Mouse (Mus musculus) heart, embryonic 12.5 days (tissue): Measurements from ENCODE around the gene Shb. TPM values are rescaled to one million over a fixed set of nuclear protein-coding genes. Genes with fewer than 3 reads are reported as not detected.

ENCODE experiments used
- ATAC-seq: fragments of 200-750 bp; cut with Nextera tagmentation; 2 replicates; pipeline ENCODE4 v1.8.0; 2017; ENCODE audit warnings: moderate TSS enrichment, moderate library complexity; ENCODE audit not compliant: insufficient number of reproducible peaks, low FRiP score
- H3K27ac ChIP-seq: fragments of 300-500 bp; sonication (generic); 2 replicates; pipeline ENCODE4 v1.5.1; 2016; ENCODE audit warnings: mild to moderate bottlenecking, moderate library complexity; ENCODE audit not compliant: poor library complexity, severe bottlenecking
- H3K27me3 ChIP-seq: fragments of 300-500 bp; sonication (generic); replicated peaks from 2 replicates; pipeline ENCODE4 v1.6.1; 2016; ENCODE audit warnings: mild to moderate bottlenecking, moderate library complexity
- H3K36me3 ChIP-seq: fragments of 300-500 bp; sonication (generic); 2 replicates; pipeline ENCODE4 v1.6.1; 2016; ENCODE audit warnings: mild to moderate bottlenecking, moderate library complexity
- H3K4me1 ChIP-seq: fragments of 300-500 bp; sonication (generic); replicated peaks from 2 replicates; pipeline ENCODE4 v1.6.1; 2016; ENCODE audit warnings: mild to moderate bottlenecking
- H3K4me2 ChIP-seq: fragments of 300-500 bp; sonication (generic); 2 replicates; pipeline ENCODE4 v1.6.1; 2016; ENCODE audit warnings: mild to moderate bottlenecking, moderate library complexity
- H3K4me3 ChIP-seq: fragments of 300-500 bp; sonication (generic); 2 replicates; pipeline ENCODE4 v1.5.1; 2016; ENCODE audit warnings: mild to moderate bottlenecking
- H3K9ac ChIP-seq: fragments of 300-500 bp; sonication (generic); 2 replicates; pipeline ENCODE4 v1.6.1; 2016; ENCODE audit warnings: mild to moderate bottlenecking, moderate library complexity
- H3K9me3 ChIP-seq: fragments of 300-500 bp; sonication (generic); replicated peaks from 2 replicates; pipeline ENCODE4 v1.6.1; 2016; ENCODE audit warnings: mild to moderate bottlenecking, moderate library complexity
- WGBS: fragments of 180-500 bp; shearing (Covaris S2); methylation state at CpG from one replicate; pipeline ENCODE4 v1.1.7; 2016; 5-methylcytosine and 5-hydroxymethylcytosine counted together
- polyA plus RNA-seq: library from polyadenylated mRNA; unstranded; fragments of >200 nt; fragmentation: Nextera tagmentation; extraction: Ambion mirVana; gene quantifications from 2 replicates; pipeline ENCODE4 v1.2.1, GENCODE M21; 2016

Shb gene
- polyA plus RNA-seq, 1 experiment from 2014 or later = 15.3 TPM

- Histone ChIP-seq H3K36me3 (peaks cover 20% of the 10 kb centered on the region), H3K27ac (0 out of 2 replicates have a peak overlapping the region, but pooled peaks have one; percentile 2), H3K4me1 (peaks cover 66% of the 10 kb centered on the region), H3K9ac (no peak overlapping the region), H3K27me3 (peaks cover 18% of the 10 kb centered on the region; the same call in 1 of the 2 replicates), H3K4me3 (no peak overlapping the region), H3K9me3 (no peaks in the 10 kb centered on the region), H3K4me2 (no peak overlapping the region)
- 69% methylated on average over 7 of the region's 7 CpGs for WGBS
- peak; percentile 52; the same call in 1 of the 2 replicates for ATAC-seq
Observed at GRCm38 (mm10) chr4:45452569-45453111, 79.6 kb downstream of the Shb start.

DNA sequence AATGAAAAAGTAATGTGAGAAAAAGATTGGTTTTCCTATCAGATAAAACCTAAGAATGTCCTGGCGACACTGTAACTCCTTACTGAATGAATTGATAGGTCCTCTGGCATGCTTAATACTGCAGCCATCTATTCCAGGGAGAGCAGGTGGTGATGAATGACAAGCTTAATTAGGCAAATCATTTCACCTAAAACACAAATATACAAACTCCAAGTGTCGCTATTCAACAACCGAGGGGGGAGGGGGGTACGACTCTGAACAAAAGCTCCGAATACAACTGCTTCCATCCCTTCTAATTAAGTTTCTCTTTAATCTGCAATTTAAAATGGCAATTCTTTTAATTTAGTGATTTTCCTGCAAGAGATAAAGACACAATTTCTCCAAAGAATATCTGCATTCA, 83.3 kb downstream of the Shb start:
- no peak overlapping the region for H3K4me2 ChIP-seq
- 73% methylated on average over 5 of the region's 5 CpGs for WGBS
- H3K36me3 ChIP-seq = peaks cover 12% of the 10 kb centered on the region
- H3K4me3 ChIP-seq = no peak overlapping the region
- H3K27me3 ChIP-seq = peaks cover 17% of the 10 kb centered on the region; the same call in 1 of the 2 replicates
- H3K9me3 ChIP-seq = no peaks in the 10 kb centered on the region
- ATAC-seq = no peak
- H3K4me1 ChIP-seq = peaks cover 83% of the 10 kb centered on the region
- H3K27ac ChIP-seq = no peak overlapping the region
- no peak overlapping the region for H3K9ac ChIP-seq

DNA sequence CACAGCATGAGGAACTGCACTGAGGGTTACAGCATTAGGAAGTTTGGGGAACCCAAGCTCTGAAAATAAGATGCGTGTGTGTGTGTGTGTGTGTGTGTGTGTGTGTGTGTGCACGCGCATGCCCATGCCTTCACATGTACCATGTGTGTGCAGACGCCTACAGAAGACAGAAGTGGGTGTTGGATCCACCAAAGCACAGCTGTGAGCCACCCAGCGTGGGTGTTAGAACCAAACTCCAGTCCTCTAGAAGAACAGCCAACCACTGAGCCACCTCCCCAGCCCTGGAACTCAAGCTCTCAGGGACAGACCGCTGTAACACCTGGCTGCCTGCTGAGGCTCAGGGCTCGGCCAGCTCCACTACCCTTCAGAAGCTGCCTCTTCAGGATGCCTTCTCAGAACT, 83.8 kb downstream of the Shb start:
- Histone ChIP-seq H3K4me2 (no peak overlapping the region), H3K27ac (no peak overlapping the region), H3K9ac (no peak overlapping the region), H3K4me3 (no peak overlapping the region), H3K9me3 (no peaks in the 10 kb centered on the region), H3K4me1 (peaks cover 84% of the 10 kb centered on the region), H3K36me3 (peaks cover 17% of the 10 kb centered on the region), H3K27me3 (peaks cover 17% of the 10 kb centered on the region; the same call in 1 of the 2 replicates)
- ATAC-seq = no peak
- WGBS = 76% methylated on average over 7 of the region's 7 CpGs

GRCm38 (mm10) chr4:45447196-45447595, 85.1 kb downstream of the Shb start:
- 81% methylated on average over 5 of the region's 5 CpGs for WGBS
- peak overlapping the region; percentile 90; the same call in 1 of the 2 replicates for H3K27ac ChIP-seq
- peaks cover 84% of the 10 kb centered on the region for H3K4me1 ChIP-seq
- no peaks in the 10 kb centered on the region for H3K9me3 ChIP-seq
- H3K4me2 ChIP-seq = no peak overlapping the region
- H3K27me3 ChIP-seq = peaks cover 17% of the 10 kb centered on the region; the same call in 1 of the 2 replicates
- no peak for ATAC-seq
- H3K9ac ChIP-seq = 0 out of 2 replicates have a peak overlapping the region, but pooled peaks have one; percentile 42
- H3K36me3 ChIP-seq = peaks cover 20% of the 10 kb centered on the region
- H3K4me3 ChIP-seq = no peak overlapping the region

DNA sequence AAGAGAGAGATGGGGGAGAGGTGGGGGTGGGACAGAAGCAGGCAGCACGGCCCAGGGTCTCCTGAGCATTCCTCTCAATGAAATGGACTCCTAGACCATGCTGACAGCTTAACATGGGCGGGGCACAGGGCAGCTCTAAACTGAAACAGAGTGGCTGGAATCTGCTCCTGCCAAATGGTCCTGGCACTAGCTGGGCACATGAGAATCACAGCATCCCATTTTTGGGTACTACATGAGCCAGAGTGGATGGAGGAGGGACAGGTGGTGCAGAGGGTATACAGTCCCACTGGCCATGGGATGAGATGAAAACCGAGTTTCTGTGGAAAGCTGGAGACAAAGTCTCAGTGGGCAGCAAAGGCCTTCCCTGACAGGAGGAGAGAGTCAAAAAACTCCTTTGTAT, 87.0 kb downstream of the Shb start:
- peaks cover 22% of the 10 kb centered on the region for H3K36me3 ChIP-seq
- H3K4me3 ChIP-seq = no peak overlapping the region
- H3K4me2 ChIP-seq = peak overlapping the region; percentile 17; the same call in 1 of the 2 replicates
- 31% methylated on average over 3 of the region's 3 CpGs for WGBS
- peaks cover 93% of the 10 kb centered on the region for H3K4me1 ChIP-seq
- no peaks in the 10 kb centered on the region for H3K9me3 ChIP-seq
- no peak; the same call in 1 of the 2 replicates for ATAC-seq
- peak overlapping the region; percentile 90 for H3K27ac ChIP-seq
- peaks cover 17% of the 10 kb centered on the region for H3K27me3 ChIP-seq
- H3K9ac ChIP-seq = peak overlapping the region; percentile 48; the same call in 1 of the 2 replicates

DNA sequence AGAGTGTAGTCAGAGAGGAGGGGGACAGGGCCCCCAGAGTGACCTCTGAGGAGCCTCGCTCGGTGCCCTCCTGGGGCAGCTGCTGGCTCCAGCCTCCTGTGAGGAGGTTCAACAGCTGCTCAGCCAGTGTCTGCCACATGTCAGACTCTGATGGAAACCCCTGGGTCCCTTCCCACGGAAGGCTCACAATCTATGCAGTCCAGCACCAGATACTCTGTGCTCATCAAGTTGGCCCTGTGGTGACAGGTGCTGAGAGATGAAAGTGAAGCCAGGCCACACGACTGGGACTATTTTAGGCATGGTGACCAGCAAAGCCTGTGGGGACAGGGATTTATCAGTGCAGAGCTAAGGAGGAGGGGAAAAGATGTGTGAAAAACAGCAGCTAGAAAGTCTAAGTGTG, 87.5 kb downstream of the Shb start:
- Histone ChIP-seq H3K9ac (no peak overlapping the region), H3K36me3 (peaks cover 26% of the 10 kb centered on the region), H3K4me2 (peak overlapping the region; percentile 18), H3K4me1 (peaks cover 95% of the 10 kb centered on the region), H3K27me3 (peaks cover 15% of the 10 kb centered on the region), H3K9me3 (no peaks in the 10 kb centered on the region), H3K27ac (peak overlapping the region; percentile 90), H3K4me3 (no peak overlapping the region)
- 29% methylated on average over 4 of the region's 4 CpGs for WGBS
- peak; percentile 74 for ATAC-seq

DNA sequence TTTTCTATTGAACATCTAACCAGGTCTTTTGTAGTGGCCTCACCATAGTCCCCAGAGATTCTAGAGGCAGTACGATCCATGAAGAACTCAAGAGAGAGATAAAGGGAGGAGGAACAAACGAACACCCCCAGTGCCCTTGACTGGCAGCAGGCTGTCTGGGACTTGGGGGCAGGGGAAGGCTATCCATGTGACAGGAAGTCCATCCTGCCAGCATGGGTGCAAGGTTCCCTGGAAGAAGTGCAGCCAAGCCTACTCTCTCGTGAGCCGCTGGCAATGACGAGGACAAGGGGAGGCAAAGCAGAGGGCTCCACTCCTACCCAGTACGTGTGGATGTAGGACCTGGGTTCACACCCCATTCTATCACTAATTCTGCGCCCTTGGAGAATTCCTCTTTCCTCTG, 88.6 kb downstream of the Shb start:
- peaks cover 98% of the 10 kb centered on the region for H3K4me1 ChIP-seq
- no peak overlapping the region for H3K4me3 ChIP-seq
- H3K27ac ChIP-seq = no peak overlapping the region
- no peak overlapping the region for H3K4me2 ChIP-seq
- peak overlapping the region; percentile 15; the same call in 1 of the 2 replicates for H3K9ac ChIP-seq
- no peaks in the 10 kb centered on the region for H3K9me3 ChIP-seq
- ATAC-seq = no peak
- H3K36me3 ChIP-seq = peaks cover 27% of the 10 kb centered on the region
- peaks cover 7% of the 10 kb centered on the region for H3K27me3 ChIP-seq
- WGBS = 58% methylated on average over 7 of the region's 7 CpGs

DNA sequence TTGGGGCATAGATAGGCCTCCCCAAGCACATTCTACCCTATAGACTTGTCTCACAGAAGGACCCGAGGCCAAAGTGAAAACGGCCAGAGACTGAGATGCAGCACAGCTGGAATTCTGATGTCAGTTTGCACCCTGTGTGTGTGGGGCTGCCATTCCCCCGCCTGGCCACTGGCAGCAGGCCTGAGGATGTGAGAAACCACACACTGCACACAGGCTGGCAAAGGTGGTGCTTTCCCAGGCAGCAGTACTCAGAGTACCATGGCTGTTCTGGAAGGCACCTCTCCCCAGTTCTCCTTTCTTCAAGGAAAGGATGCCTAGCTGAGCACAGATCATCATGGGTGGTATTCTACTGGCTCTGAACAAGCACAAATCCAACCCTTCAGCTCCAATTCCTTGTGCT, 90.0 kb downstream of the Shb start:
- peaks cover 93% of the 10 kb centered on the region for H3K4me1 ChIP-seq
- no peaks in the 10 kb centered on the region; the same call in none of the 2 replicates for H3K27me3 ChIP-seq
- H3K4me3 ChIP-seq = no peak overlapping the region
- ATAC-seq = no peak
- 59% methylated on average over 3 of the region's 3 CpGs for WGBS
- H3K36me3 ChIP-seq = peaks cover 24% of the 10 kb centered on the region
- H3K9ac ChIP-seq = 0 out of 2 replicates have a peak overlapping the region, but pooled peaks have one; percentile 0
- no peak overlapping the region for H3K27ac ChIP-seq
- no peak overlapping the region for H3K4me2 ChIP-seq
- no peaks in the 10 kb centered on the region for H3K9me3 ChIP-seq

GRCm38 (mm10) chr4:45441778-45442177, 90.5 kb downstream of the Shb start:
- H3K27ac ChIP-seq = 0 out of 2 replicates have a peak overlapping the region, but pooled peaks have one; percentile 29

DNA sequence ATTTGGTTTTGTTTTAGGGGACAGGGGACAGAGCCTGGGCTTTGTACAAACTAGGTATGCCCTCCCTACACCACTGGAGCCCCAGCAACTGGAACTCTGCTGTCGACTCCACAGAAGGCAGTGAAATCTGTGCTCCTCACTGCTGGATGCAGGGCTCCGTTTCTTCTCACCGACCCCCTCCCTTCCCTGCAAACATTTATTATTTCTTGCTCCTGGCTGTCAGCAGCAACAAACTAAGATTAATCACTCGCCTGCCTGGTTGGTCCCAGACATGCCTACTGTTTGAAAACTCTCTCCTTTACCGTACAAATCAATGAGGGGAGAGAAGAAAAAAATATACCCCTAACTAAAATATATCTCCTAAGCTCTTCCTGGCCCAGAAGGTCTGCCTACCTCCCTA, 93.0 kb downstream of the Shb start:
- Histone ChIP-seq H3K4me2 (no peak overlapping the region), H3K27ac (no peak overlapping the region), H3K4me3 (no peak overlapping the region), H3K9ac (0 out of 2 replicates have a peak overlapping the region, but pooled peaks have one; percentile 17), H3K9me3 (no peaks in the 10 kb centered on the region), H3K36me3 (peaks cover 17% of the 10 kb centered on the region), H3K27me3 (no peaks in the 10 kb centered on the region; the same call in none of the 2 replicates), H3K4me1 (peaks cover 91% of the 10 kb centered on the region)
- WGBS = 46% methylated on average over 5 of the region's 5 CpGs
- no peak for ATAC-seq

More at GRCm38 (mm10) chr4:45441778-45442177, 90.5 kb downstream of the Shb start:
- H3K4me2 ChIP-seq = no peak overlapping the region
- H3K4me1 ChIP-seq = peaks cover 93% of the 10 kb centered on the region
- H3K36me3 ChIP-seq = peaks cover 20% of the 10 kb centered on the region
- H3K9me3 ChIP-seq = no peaks in the 10 kb centered on the region
- H3K4me3 ChIP-seq = no peak overlapping the region
- no peak overlapping the region for H3K9ac ChIP-seq
- H3K27me3 ChIP-seq = no peaks in the 10 kb centered on the region; the same call in none of the 2 replicates
- 68% methylated on average over 1 of the region's 1 CpGs for WGBS
- no peak for ATAC-seq

DNA sequence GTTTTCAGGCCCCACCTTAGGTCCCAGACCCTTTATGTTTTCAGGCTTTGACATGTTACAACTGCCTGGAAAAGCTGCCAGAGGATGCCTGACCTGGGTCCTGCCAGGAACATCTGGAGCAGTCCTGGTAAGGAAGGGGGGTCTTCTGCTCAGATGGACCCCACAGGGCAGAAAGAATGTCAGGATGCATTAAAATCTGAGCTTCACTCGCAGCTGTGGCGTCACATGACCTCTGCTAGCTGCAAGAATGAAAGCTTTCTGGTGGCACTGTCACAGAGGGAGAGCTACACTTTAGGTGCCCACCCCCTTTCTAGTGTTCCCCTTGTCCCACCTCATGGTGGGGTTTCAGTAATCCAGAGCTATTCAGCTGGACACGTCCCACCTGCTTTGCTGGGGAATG, 95.3 kb downstream of the Shb start:
- no peak for ATAC-seq
- peaks cover 7% of the 10 kb centered on the region; the same call in 1 of the 2 replicates for H3K36me3 ChIP-seq
- no peak overlapping the region for H3K9ac ChIP-seq
- no peak overlapping the region for H3K4me2 ChIP-seq
- no peaks in the 10 kb centered on the region for H3K9me3 ChIP-seq
- H3K27ac ChIP-seq = no peak overlapping the region
- WGBS = 64% methylated on average over 3 of the region's 3 CpGs
- no peaks in the 10 kb centered on the region; the same call in none of the 2 replicates for H3K27me3 ChIP-seq
- peaks cover 72% of the 10 kb centered on the region for H3K4me1 ChIP-seq
- no peak overlapping the region for H3K4me3 ChIP-seq
